Mouse (Mus musculus): ENCODE results near the gene Nxph1. TPM values are rescaled to one million over a fixed set of nuclear protein-coding genes. Genes with fewer than 3 reads are reported as not detected.

The Nxph1 gene
- total RNA-seq, 2 experiments from 2014 or later: 35.1 TPM

GRCm38 (mm10) chr6:9097345-9097744 lies 149.1 kb downstream of the Nxph1 start:
- peak in 1 of 2 experiments; percentile 2 for DNase-seq (ENCODE audit: low spot score in 2 of 2)

GRCm38 (mm10) chr6:9107366-9107765 lies 159.1 kb downstream of the Nxph1 start:
- DNase-seq (ENCODE audit: low spot score in 2 of 2): no peak

- DNase-seq (ENCODE audit: low spot score in 2 of 2): no peak
Observed at GRCm38 (mm10) chr6:9119136-9119535, 170.9 kb downstream of the Nxph1 start.

- no peak for DNase-seq (ENCODE audit: low spot score in 2 of 2)
Observed at GRCm38 (mm10) chr6:9124321-9124914, 176.2 kb downstream of the Nxph1 start.

GRCm38 (mm10) chr6:9133589-9134279 lies 185.5 kb downstream of the Nxph1 start:
- no peak for DNase-seq (ENCODE audit: low spot score in 2 of 2)

GRCm38 (mm10) chr6:9147966-9148365 lies 199.7 kb downstream of the Nxph1 start:
- DNase-seq (ENCODE audit: low spot score in 2 of 2): no peak

- DNase-seq (ENCODE audit: low spot score in 2 of 2): no peak
Observed at GRCm38 (mm10) chr6:9149791-9150190, 201.6 kb downstream of the Nxph1 start.

- peak in 1 of 2 experiments; percentile 10 for DNase-seq (ENCODE audit: low spot score in 2 of 2)
Observed at GRCm38 (mm10) chr6:9159191-9159590, 211.0 kb downstream of the Nxph1 start.

- DNase-seq (ENCODE audit: low spot score in 2 of 2): no peak
Observed at GRCm38 (mm10) chr6:9182477-9182876, 234.2 kb downstream of the Nxph1 start.

- DNase-seq (ENCODE audit: low spot score in 2 of 2): no peak
Observed at GRCm38 (mm10) chr6:9210730-9211129, 262.5 kb downstream of the Nxph1 start.

- DNase-seq (ENCODE audit: low spot score in 2 of 2): no peak
Observed at GRCm38 (mm10) chr6:9220724-9221453, 272.7 kb downstream of the Nxph1 start.

GRCm38 (mm10) chr6:9234802-9235201 lies 286.6 kb downstream of the Nxph1 start:
- DNase-seq (ENCODE audit: low spot score in 2 of 2): peak in 1 of 2 experiments; percentile 18

- no peak for DNase-seq (ENCODE audit: low spot score in 2 of 2)
Observed at GRCm38 (mm10) chr6:9267998-9268397, 319.8 kb downstream of the Nxph1 start.

Other genes starting within 250 kb of the Nxph1 start
- 10 to 100 TPM; 54.6 to 57.9 TPM for gene Ica1, start 169.9 kb upstream of the Nxph1 start, total RNA-seq (2021)